13 mouse cellular contexts compared by ENCODE assay signal in the genomic region with DNA sequence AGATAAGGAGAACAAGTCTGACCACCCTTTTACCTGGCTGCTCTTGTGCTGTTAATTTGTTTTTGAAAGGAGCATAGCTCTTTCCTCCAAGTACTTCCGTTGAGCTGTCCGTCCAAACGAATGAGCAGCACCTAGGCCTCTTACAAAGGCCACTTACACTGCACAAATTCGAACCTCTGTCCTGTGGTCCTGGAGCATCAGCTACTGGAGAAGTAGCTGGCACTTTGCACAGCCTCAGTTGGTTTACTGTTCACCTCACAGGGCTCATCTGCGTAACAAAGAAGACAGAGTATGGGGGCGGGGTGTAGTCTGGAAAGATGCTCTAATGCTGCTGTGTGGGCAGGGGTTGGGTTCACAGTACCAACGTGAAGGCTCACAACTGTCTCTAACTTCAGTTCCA.
"Had no signal": no experiment of that assay in that cellular context is flagged by ENCODE, and none has a peak within 500 bp of the region (broad histone marks: within the 10 kb centered on the region; RNA-seq: fewer than 3 reads in every experiment).

No protein-coding gene starts in this region.

- H3K4me1 ChIP-seq: neural tube, embryonic 13.5 days had no signal

- H3K9me3 ChIP-seq: limb, embryonic 15.5 days; liver, embryonic 12.5 days; midbrain, embryonic 10.5 days; neural tube, embryonic 13.5 days had no signal

- ATAC-seq: liver, embryonic 12.5 days; midbrain, embryonic 16.5 days had no signal

- H3K36me3 ChIP-seq: limb, embryonic 15.5 days; liver, embryonic 12.5 days; midbrain, embryonic 10.5 days; neural tube, embryonic 13.5 days had no signal

- H3K27ac ChIP-seq: limb, embryonic 15.5 days; liver, embryonic 12.5 days; midbrain, embryonic 10.5 days; neural tube, embryonic 13.5 days had no signal

- DNase-seq: kidney, postnatal 14 days; layer of hippocampus, postnatal 36 days; lung, embryonic 14.5 days; lung, postnatal 10 days; lung, postnatal 4 days; retina, postnatal 1 day; thymus, adult 18-20 months; thymus, postnatal 25 days had no signal

- H3K4me3 ChIP-seq: limb, embryonic 15.5 days; liver, embryonic 12.5 days; midbrain, embryonic 10.5 days; neural tube, embryonic 13.5 days had no signal

- H3K27me3 ChIP-seq: limb, embryonic 15.5 days; liver, embryonic 12.5 days; neural tube, embryonic 13.5 days had no signal

- H3K9ac ChIP-seq: limb, embryonic 15.5 days; liver, embryonic 12.5 days; lung, embryonic 14.5 days; neural tube, embryonic 13.5 days had no signal

- H3K4me2 ChIP-seq: limb, embryonic 15.5 days; liver, embryonic 12.5 days; lung, embryonic 14.5 days; neural tube, embryonic 13.5 days had no signal
